Mouse (Mus musculus): ENCODE data around the gene Ttc22.

DNA sequence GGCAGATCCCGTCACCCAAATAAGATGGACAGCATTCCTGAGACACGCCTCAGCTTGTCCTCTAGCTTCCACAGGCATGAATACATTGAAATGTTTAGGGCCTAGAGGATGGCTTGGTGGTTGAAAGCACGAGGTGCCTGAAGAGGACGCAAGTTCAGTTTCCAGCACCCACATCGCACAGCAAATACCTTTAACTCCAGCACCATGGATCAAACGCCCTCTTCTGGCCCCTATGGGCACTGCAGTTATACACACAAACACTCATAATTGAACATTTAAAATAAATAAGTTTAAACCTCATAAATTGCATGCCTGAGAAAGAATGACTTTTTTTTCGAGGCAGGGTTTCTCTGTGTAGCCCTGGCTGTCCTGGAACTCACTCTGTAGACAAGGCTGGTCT lies 28.6 kb upstream of the Ttc22 start:
- TF ChIP-seq GATA1 (IDR thresholded peaks at IDR 0.05; ENCODE audit: low read length) (no peak), TAL1 (IDR thresholded peaks at IDR 0.05; ENCODE audit: low read length) (no peak)
